Mouse (Mus musculus) layer of hippocampus, postnatal 10 days (tissue): ENCODE data around the gene Mylk. TPM values are rescaled to one million over a fixed set of nuclear protein-coding genes. Genes with fewer than 3 reads are reported as not detected.
A peak's percentile ranks its signal among the peaks of the same experiment; 100 is the strongest.

Source experiments
- DNase-seq, 2 experiments: peaks; one replicate each; pipeline ENCODE4 v3.0.0; 2021; ENCODE audit warnings: low spot score in 2 of 2
- total RNA-seq, 2 experiments: library from RNA; stranded (reverse); gene quantifications; 2 replicates each; pipeline ENCODE4 v1.2.3; 2021

The Mylk gene
- total RNA-seq, 2 experiments from 2014 or later: 9.1 to 10.1 TPM

GRCm38 (mm10) chr16:34976630-34977029, 231.6 kb downstream of the Mylk start:
- no peak for DNase-seq

- DNase-seq: no peak
These were observed 233.0 kb downstream of the Mylk start for GRCm38 (mm10) chr16:34978018-34978417.

- peak; percentile 38 to 59 for DNase-seq
These were observed 236.0 kb downstream of the Mylk start for GRCm38 (mm10) chr16:34981009-34981408.

- no peak for DNase-seq
These were observed 239.4 kb downstream of the Mylk start for GRCm38 (mm10) chr16:34984203-34985030.

- DNase-seq: no peak
These were observed 240.0 kb downstream of the Mylk start for GRCm38 (mm10) chr16:34985031-34985346.

- no peak for DNase-seq
These were observed 241.3 kb downstream of the Mylk start for GRCm38 (mm10) chr16:34986211-34986825.

- DNase-seq: no peak
These were observed 246.4 kb downstream of the Mylk start for GRCm38 (mm10) chr16:34991365-34991764.

GRCm38 (mm10) chr16:34992854-34993253, 247.8 kb downstream of the Mylk start:
- no peak for DNase-seq

GRCm38 (mm10) chr16:34993694-34994330, 248.8 kb downstream of the Mylk start:
- no peak for DNase-seq

GRCm38 (mm10) chr16:34994641-34995141, 249.7 kb downstream of the Mylk start:
- DNase-seq: no peak

- DNase-seq: peak; percentile 57 to 71
These were observed 251.1 kb downstream of the Mylk start for GRCm38 (mm10) chr16:34996133-34996532.

- DNase-seq: no peak
These were observed 252.0 kb downstream of the Mylk start for GRCm38 (mm10) chr16:34997052-34997451.

- DNase-seq: no peak
These were observed 252.6 kb downstream of the Mylk start for GRCm38 (mm10) chr16:34997576-34997975.

GRCm38 (mm10) chr16:34999016-34999415, 254.0 kb downstream of the Mylk start:
- no peak for DNase-seq

GRCm38 (mm10) chr16:34999986-35000385, 255.0 kb downstream of the Mylk start:
- DNase-seq: no peak

GRCm38 (mm10) chr16:35000923-35001560, 256.0 kb downstream of the Mylk start:
- DNase-seq: no peak

GRCm38 (mm10) chr16:35004356-35004755, 259.3 kb downstream of the Mylk start:
- DNase-seq: no peak

GRCm38 (mm10) chr16:35004756-35005155, 259.7 kb downstream of the Mylk start:
- no peak for DNase-seq

- DNase-seq: no peak
These were observed 261.2 kb downstream of the Mylk start for GRCm38 (mm10) chr16:35006251-35006650.

- no peak for DNase-seq
These were observed 262.4 kb downstream of the Mylk start for GRCm38 (mm10) chr16:35007361-35007760.

- no peak for DNase-seq
These were observed 263.4 kb downstream of the Mylk start for GRCm38 (mm10) chr16:35008447-35008846.

- DNase-seq: no peak
These were observed 268.5 kb downstream of the Mylk start for GRCm38 (mm10) chr16:35013501-35013900.
